Mouse (Mus musculus) embryonic fibroblast, embryonic 13.5 days (primary cell): ENCODE data around the gene 2410002F23Rik.
"Not testable (repeated sequence)": the region's sequence is repeated elsewhere in the genome, so short reads cannot be mapped to it uniquely, and the experiment has no call there.

Experiments
- CTCF ChIP-seq: IDR thresholded peaks from 2 replicates; pipeline ENCODE4 v1.5.1; 2011; ENCODE audit warnings: mild to moderate bottlenecking, control low read depth, low read length, moderate library complexity, borderline replicate concordance; ENCODE audit not compliant: insufficient read depth
- POLR2A ChIP-seq: IDR thresholded peaks from 2 replicates; pipeline ENCODE4 v1.6.1; 2011; ENCODE audit warnings: low read depth, mild to moderate bottlenecking, control low read depth, low read length, moderate library complexity

- not testable (repeated sequence) for TF ChIP-seq POLR2A, CTCF
Observed at GRCm38 (mm10) chr7:44250732-44251275, 4.3 kb downstream of the 2410002F23Rik start.
